Mouse (Mus musculus) heart, embryonic 12.5 days (tissue): Measurements from ENCODE around the gene Prkd1. TPM values are rescaled to one million over a fixed set of nuclear protein-coding genes. Genes with fewer than 3 reads are reported as not detected.
"Not testable (repeated sequence)": the region's sequence is repeated elsewhere in the genome, so short reads cannot be mapped to it uniquely, and the experiment has no call there.

ENCODE experiments used
- ATAC-seq: fragments of 200-750 bp; cut with Nextera tagmentation; 2 replicates; pipeline ENCODE4 v1.8.0; 2017; ENCODE audit warnings: moderate TSS enrichment, moderate library complexity; ENCODE audit not compliant: insufficient number of reproducible peaks, low FRiP score
- H3K27ac ChIP-seq: fragments of 300-500 bp; sonication (generic); 2 replicates; pipeline ENCODE4 v1.5.1; 2016; ENCODE audit warnings: mild to moderate bottlenecking, moderate library complexity; ENCODE audit not compliant: poor library complexity, severe bottlenecking
- H3K27me3 ChIP-seq: fragments of 300-500 bp; sonication (generic); replicated peaks from 2 replicates; pipeline ENCODE4 v1.6.1; 2016; ENCODE audit warnings: mild to moderate bottlenecking, moderate library complexity
- H3K36me3 ChIP-seq: fragments of 300-500 bp; sonication (generic); 2 replicates; pipeline ENCODE4 v1.6.1; 2016; ENCODE audit warnings: mild to moderate bottlenecking, moderate library complexity
- H3K4me1 ChIP-seq: fragments of 300-500 bp; sonication (generic); replicated peaks from 2 replicates; pipeline ENCODE4 v1.6.1; 2016; ENCODE audit warnings: mild to moderate bottlenecking
- H3K4me2 ChIP-seq: fragments of 300-500 bp; sonication (generic); 2 replicates; pipeline ENCODE4 v1.6.1; 2016; ENCODE audit warnings: mild to moderate bottlenecking, moderate library complexity
- H3K4me3 ChIP-seq: fragments of 300-500 bp; sonication (generic); 2 replicates; pipeline ENCODE4 v1.5.1; 2016; ENCODE audit warnings: mild to moderate bottlenecking
- H3K9ac ChIP-seq: fragments of 300-500 bp; sonication (generic); 2 replicates; pipeline ENCODE4 v1.6.1; 2016; ENCODE audit warnings: mild to moderate bottlenecking, moderate library complexity
- H3K9me3 ChIP-seq: fragments of 300-500 bp; sonication (generic); replicated peaks from 2 replicates; pipeline ENCODE4 v1.6.1; 2016; ENCODE audit warnings: mild to moderate bottlenecking, moderate library complexity
- WGBS: fragments of 180-500 bp; shearing (Covaris S2); methylation state at CpG from one replicate; pipeline ENCODE4 v1.1.7; 2016; 5-methylcytosine and 5-hydroxymethylcytosine counted together
- polyA plus RNA-seq: library from polyadenylated mRNA; unstranded; fragments of >200 nt; fragmentation: Nextera tagmentation; extraction: Ambion mirVana; gene quantifications from 2 replicates; pipeline ENCODE4 v1.2.1, GENCODE M21; 2016

The Prkd1 gene
- 7.7 and 8.3 TPM in 2 replicates for polyA plus RNA-seq

- Histone ChIP-seq H3K4me1 (peaks cover 19% of the 10 kb centered on the region), H3K36me3 (no peaks in the 10 kb centered on the region), H3K27ac (peak within 1 kb of the TSS; percentile 82), H3K9ac (peak within 1 kb of the TSS; percentile 83), H3K4me2 (peak within 1 kb of the TSS; percentile 87), H3K27me3 (no peaks in the 10 kb centered on the region), H3K4me3 (peak within 1 kb of the TSS; percentile 82), H3K9me3 (no peaks in the 10 kb centered on the region; the same call in 1 of the 2 replicates)
- WGBS, result under 1% methylated on average over 76 of the region's 114 CpGs
- ATAC-seq, result peak; percentile 92
Observed at GRCm38 (mm10) chr12:50648671-50649541, at the start of gene Prkd1. Gene Prkd1 (minus strand): TSS chr12:50649098.

- no peak overlapping the region for H3K4me2 ChIP-seq
- H3K4me3 ChIP-seq, result no peak overlapping the region
- no peak for ATAC-seq
- no peaks in the 10 kb centered on the region for H3K27me3 ChIP-seq
- no peak overlapping the region for H3K27ac ChIP-seq
- H3K9me3 ChIP-seq, result no peaks in the 10 kb centered on the region
- H3K36me3 ChIP-seq, result no peaks in the 10 kb centered on the region
- no peak overlapping the region for H3K9ac ChIP-seq
- WGBS, result 14% methylated on average over 3 of the region's 3 CpGs
- H3K4me1 ChIP-seq, result no peaks in the 10 kb centered on the region
Observed at GRCm38 (mm10) chr12:50697492-50697891, 48.6 kb upstream of the Prkd1 start.

- peak overlapping the region; percentile 82 for H3K4me3 ChIP-seq
- peak overlapping the region; percentile 83 for H3K9ac ChIP-seq
- WGBS, result under 1% methylated on average over 16 of the region's 16 CpGs
- peak overlapping the region; percentile 87 for H3K4me2 ChIP-seq
- no peak; the same call in 1 of the 2 replicates for ATAC-seq
- H3K36me3 ChIP-seq, result no peaks in the 10 kb centered on the region
- peaks cover 19% of the 10 kb centered on the region for H3K4me1 ChIP-seq
- no peaks in the 10 kb centered on the region for H3K27me3 ChIP-seq
- no peaks in the 10 kb centered on the region for H3K9me3 ChIP-seq
- peak overlapping the region; percentile 82 for H3K27ac ChIP-seq
Observed at GRCm38 (mm10) chr12:50648176-50648670, 675 bp downstream of the Prkd1 start.

- Histone ChIP-seq H3K4me2 (no peak overlapping the region), H3K9ac (no peak overlapping the region), H3K27ac (no peak overlapping the region), H3K4me3 (no peak overlapping the region), H3K4me1 (peaks cover 19% of the 10 kb centered on the region), H3K9me3 (no peaks in the 10 kb centered on the region), H3K36me3 (no peaks in the 10 kb centered on the region), H3K27me3 (no peaks in the 10 kb centered on the region)
- ATAC-seq, result no peak
- WGBS, result 71% methylated on average over 4 of the region's 4 CpGs
Observed at GRCm38 (mm10) chr12:50646857-50647256, 2.0 kb downstream of the Prkd1 start.

- no peaks in the 10 kb centered on the region for H3K27me3 ChIP-seq
- H3K27ac ChIP-seq, result no peak overlapping the region
- 79% methylated on average over 5 of the region's 5 CpGs for WGBS
Observed at GRCm38 (mm10) chr12:50642671-50643070, 6.2 kb downstream of the Prkd1 start.

GRCm38 (mm10) chr12:50640171-50640570, 8.7 kb downstream of the Prkd1 start:
- H3K4me2 ChIP-seq, result no peak overlapping the region
- 63% methylated on average over 4 of the region's 4 CpGs for WGBS
- ATAC-seq, result no peak

More at GRCm38 (mm10) chr12:50642671-50643070, 6.2 kb downstream of the Prkd1 start:
- Histone ChIP-seq H3K36me3 (no peaks in the 10 kb centered on the region), H3K9ac (no peak overlapping the region), H3K4me3 (no peak overlapping the region), H3K4me1 (peaks cover 11% of the 10 kb centered on the region), H3K4me2 (no peak overlapping the region), H3K9me3 (peaks cover 3% of the 10 kb centered on the region; the same call in 1 of the 2 replicates)
- ATAC-seq, result no peak

GRCm38 (mm10) chr12:50634436-50634835, 14.5 kb downstream of the Prkd1 start:
- no peaks in the 10 kb centered on the region for H3K27me3 ChIP-seq
- H3K4me2 ChIP-seq, result 0 out of 2 replicates have a peak overlapping the region, but pooled peaks have one; percentile 5
- no peaks in the 10 kb centered on the region for H3K36me3 ChIP-seq
- no peak overlapping the region for H3K9ac ChIP-seq
- peaks cover 16% of the 10 kb centered on the region for H3K4me1 ChIP-seq
- ATAC-seq, result no peak
- peaks cover 7% of the 10 kb centered on the region; the same call in 1 of the 2 replicates for H3K9me3 ChIP-seq
- no peak overlapping the region for H3K4me3 ChIP-seq
- 27% methylated on average over 6 of the region's 6 CpGs for WGBS
- H3K27ac ChIP-seq, result peak overlapping the region; percentile 25; the same call in 1 of the 2 replicates

More at GRCm38 (mm10) chr12:50640171-50640570, 8.7 kb downstream of the Prkd1 start:
- no peak overlapping the region for H3K4me3 ChIP-seq
- H3K9me3 ChIP-seq, result peaks cover 7% of the 10 kb centered on the region; the same call in 1 of the 2 replicates
- H3K27me3 ChIP-seq, result no peaks in the 10 kb centered on the region
- no peak overlapping the region for H3K27ac ChIP-seq
- H3K9ac ChIP-seq, result no peak overlapping the region
- H3K36me3 ChIP-seq, result no peaks in the 10 kb centered on the region
- H3K4me1 ChIP-seq, result no peaks in the 10 kb centered on the region

GRCm38 (mm10) chr12:50626100-50626499, 22.8 kb downstream of the Prkd1 start:
- H3K4me2 ChIP-seq, H3K27me3 ChIP-seq, H3K4me1 ChIP-seq, H3K9me3 ChIP-seq, ATAC-seq, H3K27ac ChIP-seq, H3K4me3 ChIP-seq, H3K9ac ChIP-seq, H3K36me3 ChIP-seq: not testable (repeated sequence)
- WGBS, result 61% methylated on average over 2 of the region's 2 CpGs

GRCm38 (mm10) chr12:50624175-50624574, 24.7 kb downstream of the Prkd1 start:
- Histone ChIP-seq H3K9me3 (no peaks in the 10 kb centered on the region), H3K9ac (no peak overlapping the region), H3K27ac (no peak overlapping the region), H3K36me3 (no peaks in the 10 kb centered on the region), H3K4me2 (peak overlapping the region; percentile 39), H3K4me1 (peaks cover 12% of the 10 kb centered on the region), H3K27me3 (no peaks in the 10 kb centered on the region), H3K4me3 (no peak overlapping the region)
- ATAC-seq, result no peak
- WGBS, result 21% methylated on average over 4 of the region's 4 CpGs

- WGBS, result 85% methylated on average over 1 of the region's 1 CpGs
- Histone ChIP-seq H3K9me3 (no peaks in the 10 kb centered on the region), H3K36me3 (no peaks in the 10 kb centered on the region), H3K4me3 (no peak overlapping the region), H3K27me3 (no peaks in the 10 kb centered on the region), H3K4me2 (no peak overlapping the region), H3K4me1 (peaks cover 17% of the 10 kb centered on the region), H3K27ac (no peak overlapping the region), H3K9ac (no peak overlapping the region)
- no peak for ATAC-seq
Observed at GRCm38 (mm10) chr12:50615852-50616251, 33.0 kb downstream of the Prkd1 start.

- no peaks in the 10 kb centered on the region for H3K9me3 ChIP-seq
- peaks cover 17% of the 10 kb centered on the region for H3K4me1 ChIP-seq
- ATAC-seq, result no peak
- WGBS, result 15% methylated on average over 6 of the region's 6 CpGs
- peak overlapping the region; percentile 38; the same call in 1 of the 2 replicates for H3K27ac ChIP-seq
- no peak overlapping the region for H3K9ac ChIP-seq
- H3K36me3 ChIP-seq, result no peaks in the 10 kb centered on the region
- no peak overlapping the region for H3K4me2 ChIP-seq
- no peaks in the 10 kb centered on the region for H3K27me3 ChIP-seq
- H3K4me3 ChIP-seq, result no peak overlapping the region
Observed at GRCm38 (mm10) chr12:50614341-50614740, 34.6 kb downstream of the Prkd1 start.
